Mouse (Mus musculus) kidney, embryonic 15.5 days (tissue): ENCODE results near the gene Fgfr2. TPM values are rescaled to one million over a fixed set of nuclear protein-coding genes. Genes with fewer than 3 reads are reported as not detected.
A peak's percentile ranks its signal among the peaks of the same experiment; 100 is the strongest.

ENCODE experiments used
- ATAC-seq: fragments of 200-750 bp; cut with Nextera tagmentation; replicated peaks from 2 replicates; pipeline ENCODE4 v1.8.0; 2017; ENCODE audit warnings: moderate TSS enrichment; ENCODE audit not compliant: low FRiP score
- H3K27ac ChIP-seq: fragments of 300-500 bp; sonication (generic); 2 replicates; pipeline ENCODE4 v1.5.1; 2015; ENCODE audit warnings: mild to moderate bottlenecking, inconsistent platforms
- H3K27me3 ChIP-seq: fragments of 300-500 bp; sonication (generic); 2 replicates; pipeline ENCODE4 v1.6.1; 2015; ENCODE audit warnings: inconsistent platforms
- H3K36me3 ChIP-seq: fragments of 300-500 bp; sonication (generic); 2 replicates; pipeline ENCODE4 v1.6.1; 2015; ENCODE audit warnings: inconsistent platforms
- H3K4me1 ChIP-seq: fragments of 300-500 bp; sonication (generic); 2 replicates; pipeline ENCODE4 v1.6.1; 2015; ENCODE audit warnings: inconsistent platforms
- H3K4me2 ChIP-seq: fragments of 300-500 bp; sonication (generic); 2 replicates; pipeline ENCODE4 v1.6.1; 2015; ENCODE audit warnings: moderate library complexity, mild to moderate bottlenecking, inconsistent platforms
- H3K4me3 ChIP-seq: fragments of 300-500 bp; sonication (generic); replicated peaks from 2 replicates; pipeline ENCODE4 v1.5.1; 2015; ENCODE audit warnings: mild to moderate bottlenecking, inconsistent platforms
- H3K9ac ChIP-seq: fragments of 300-500 bp; sonication (generic); 2 replicates; pipeline ENCODE4 v1.6.1; 2015; ENCODE audit warnings: mild to moderate bottlenecking, inconsistent platforms
- H3K9me3 ChIP-seq: fragments of 300-500 bp; sonication (generic); replicated peaks from 2 replicates; pipeline ENCODE4 v1.6.1; 2016; ENCODE audit warnings: inconsistent platforms
- WGBS: fragments of 180-500 bp; shearing (Covaris S2); methylation state at CpG from one replicate; pipeline ENCODE4 v1.1.7; 2015; ENCODE audit warnings: mixed read lengths; 5-methylcytosine and 5-hydroxymethylcytosine counted together
- polyA plus RNA-seq: library from polyadenylated mRNA; unstranded; fragments of >200 nt; fragmentation: Nextera tagmentation; extraction: Ambion mirVana; gene quantifications from 2 replicates; pipeline ENCODE4 v1.2.1, GENCODE M21; 2015

Gene Fgfr2
- polyA plus RNA-seq, 1 experiment from 2014 or later, result 104 TPM

DNA sequence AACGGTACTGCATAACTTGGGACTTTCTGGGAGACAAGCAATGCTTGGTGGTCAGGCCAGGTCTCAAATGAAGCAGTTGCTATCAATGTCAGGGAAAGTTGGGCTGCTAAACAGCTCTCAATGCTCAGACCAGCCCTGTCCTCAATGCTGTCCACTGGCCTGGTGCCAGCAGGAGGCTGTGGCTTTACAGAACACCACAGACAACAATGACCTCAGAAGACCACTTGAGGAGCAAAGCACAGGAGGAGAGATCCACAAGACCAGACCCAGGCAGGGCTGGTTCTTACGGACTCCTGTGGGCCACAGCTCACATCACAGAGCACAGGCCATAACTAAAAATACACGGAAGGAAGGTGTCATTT, 368.8 kb downstream of the Fgfr2 start:
- Histone ChIP-seq H3K9me3 (no peaks in the 10 kb centered on the region), H3K4me2 (no peak overlapping the region), H3K9ac (no peak overlapping the region), H3K4me3 (no peak overlapping the region), H3K4me1 (peaks cover 22% of the 10 kb centered on the region), H3K27ac (peak overlapping the region; percentile 55), H3K27me3 (no peaks in the 10 kb centered on the region), H3K36me3 (peaks cover 32% of the 10 kb centered on the region)
- WGBS, result 38% methylated on average over 3 of the region's 3 CpGs
- no peak for ATAC-seq

DNA sequence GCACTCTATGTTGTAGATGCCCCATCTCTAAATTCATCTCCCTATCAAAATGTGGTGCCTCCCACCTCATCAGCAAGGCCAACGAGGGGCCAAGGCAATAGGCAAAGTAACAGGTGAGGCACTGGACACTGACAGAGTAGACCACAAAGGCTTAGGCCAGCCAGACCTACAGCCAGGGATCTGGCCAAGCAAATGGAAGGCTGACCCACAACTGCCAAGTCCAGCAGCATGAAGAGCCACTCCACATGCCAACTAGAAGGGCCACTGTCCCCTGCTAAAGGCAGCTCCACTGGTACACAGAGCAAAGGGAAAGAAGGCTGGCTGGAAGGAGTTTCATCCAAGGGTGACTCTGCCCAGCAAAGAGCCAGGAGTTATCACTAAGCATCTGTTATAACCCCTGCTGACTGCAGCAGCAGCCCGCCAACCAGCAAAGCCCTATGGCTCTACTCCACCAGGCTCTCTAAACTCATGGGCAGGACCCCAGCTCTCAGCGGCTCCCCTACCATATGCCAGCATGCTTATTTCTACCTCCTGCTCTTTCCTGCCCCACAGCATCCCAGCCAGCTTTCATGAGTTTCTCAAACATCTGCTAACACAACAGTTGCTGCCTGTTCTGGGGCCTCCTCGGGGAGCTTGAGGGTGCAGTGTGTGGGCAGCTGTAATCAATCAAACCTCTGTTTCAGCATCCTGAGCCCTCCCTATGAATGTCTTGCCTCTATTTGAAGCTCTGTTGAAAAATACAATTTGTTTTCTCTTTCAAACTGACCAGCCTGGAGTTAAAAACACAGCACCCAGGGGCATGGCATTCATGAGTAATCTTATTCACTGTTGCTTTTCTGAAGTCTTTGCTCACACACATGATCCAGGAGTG, 369.4 kb downstream of the Fgfr2 start:
- no peaks in the 10 kb centered on the region for H3K27me3 ChIP-seq
- H3K4me2 ChIP-seq, result no peak overlapping the region
- ATAC-seq, result no peak
- 65% methylated on average over 4 of the region's 4 CpGs for WGBS
- H3K9me3 ChIP-seq, result no peaks in the 10 kb centered on the region
- H3K9ac ChIP-seq, result no peak overlapping the region
- no peak overlapping the region for H3K4me3 ChIP-seq
- peaks cover 28% of the 10 kb centered on the region for H3K36me3 ChIP-seq
- peaks cover 22% of the 10 kb centered on the region for H3K4me1 ChIP-seq
- peak overlapping the region; percentile 55 for H3K27ac ChIP-seq

DNA sequence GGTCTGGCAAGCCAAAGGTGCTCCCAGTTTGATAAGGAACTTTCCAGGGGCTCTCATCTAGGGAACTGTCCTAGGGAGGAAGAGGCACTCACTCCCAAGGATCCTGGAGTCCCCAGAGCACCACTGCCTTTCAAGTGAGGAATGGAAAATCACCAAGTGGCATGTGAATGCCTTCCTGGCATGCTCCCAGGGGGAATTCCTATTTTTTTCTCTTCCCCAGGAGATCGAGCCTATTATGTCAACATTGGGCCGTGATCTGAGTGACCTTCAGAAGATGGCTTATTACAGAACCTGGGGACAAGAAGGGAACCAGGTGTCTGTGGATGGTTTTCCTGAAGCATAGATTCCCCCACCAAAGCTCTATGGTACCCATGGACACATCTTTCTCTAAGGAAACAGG, 371.4 kb downstream of the Fgfr2 start:
- Histone ChIP-seq H3K4me2 (no peak overlapping the region), H3K9ac (no peak overlapping the region), H3K9me3 (no peaks in the 10 kb centered on the region), H3K4me1 (peaks cover 25% of the 10 kb centered on the region), H3K36me3 (peaks cover 10% of the 10 kb centered on the region; the same call in 1 of the 2 replicates), H3K27ac (no peak overlapping the region), H3K4me3 (no peak overlapping the region), H3K27me3 (no peaks in the 10 kb centered on the region)
- WGBS, result 65% methylated on average over 2 of the region's 2 CpGs
- ATAC-seq, result no peak

DNA sequence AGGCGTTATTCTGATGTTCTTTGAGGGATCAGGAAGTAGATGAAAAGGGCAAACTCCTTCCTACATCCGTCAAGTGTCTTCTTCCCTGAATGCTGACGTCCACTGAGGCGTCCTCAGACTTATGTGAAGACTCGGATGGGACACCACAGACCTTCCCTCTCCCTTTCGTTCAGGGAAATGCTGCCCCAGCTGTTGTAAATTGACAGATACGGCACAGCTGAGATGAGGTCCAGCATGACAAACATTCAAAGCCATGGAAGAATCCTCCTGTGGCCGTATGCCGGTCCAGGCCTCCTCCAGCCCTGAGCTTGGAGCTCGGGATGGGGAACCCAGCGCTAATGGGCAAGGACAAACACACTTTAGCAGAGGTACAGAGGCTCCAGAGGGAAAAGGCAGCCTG, 373.6 kb downstream of the Fgfr2 start:
- H3K27ac ChIP-seq, result no peak overlapping the region
- no peak for ATAC-seq
- H3K4me2 ChIP-seq, result no peak overlapping the region
- 93% methylated on average over 11 of the region's 11 CpGs for WGBS
- no peak overlapping the region for H3K4me3 ChIP-seq
- H3K9me3 ChIP-seq, result no peaks in the 10 kb centered on the region
- no peaks in the 10 kb centered on the region for H3K27me3 ChIP-seq
- no peak overlapping the region for H3K9ac ChIP-seq
- H3K36me3 ChIP-seq, result peaks cover 9% of the 10 kb centered on the region; the same call in 1 of the 2 replicates
- H3K4me1 ChIP-seq, result peaks cover 17% of the 10 kb centered on the region

DNA sequence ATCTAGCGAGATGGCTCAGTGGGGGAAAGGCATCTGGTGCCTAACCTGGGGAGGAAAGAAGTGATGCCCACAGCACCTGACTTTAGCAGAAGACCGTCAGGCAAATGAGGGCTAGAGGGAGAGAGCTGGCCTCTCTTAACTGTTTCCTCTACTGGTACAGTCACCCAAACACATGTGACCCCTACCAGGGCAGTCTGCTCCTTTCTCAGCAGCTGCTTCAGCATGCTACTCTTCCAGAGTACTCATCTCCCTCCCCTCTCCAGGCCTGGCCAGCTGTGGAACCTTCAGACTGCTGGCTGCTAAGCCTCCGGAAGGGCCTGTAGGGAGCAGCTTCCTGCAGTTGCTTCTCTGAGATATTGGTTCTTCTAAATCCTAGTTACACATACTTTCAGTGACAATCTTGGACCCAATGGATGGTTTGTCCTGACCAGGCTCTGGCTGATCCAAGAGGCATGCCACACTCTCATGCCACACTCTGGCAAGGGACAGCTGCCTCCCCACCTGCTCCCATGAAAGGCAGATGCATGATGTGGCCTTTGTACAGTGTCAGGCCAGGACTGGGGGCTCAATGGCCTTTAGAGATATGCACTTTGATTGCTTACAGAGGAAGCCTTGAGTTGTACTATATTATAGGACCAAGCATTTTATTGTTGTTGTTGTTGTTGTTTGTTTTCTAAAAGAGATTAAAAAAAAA, 374.9 kb downstream of the Fgfr2 start:
- Histone ChIP-seq H3K27me3 (no peaks in the 10 kb centered on the region), H3K4me1 (0 out of 2 replicates have a peak, but pooled peaks cover 7% of the 10 kb centered on the region), H3K9ac (no peak overlapping the region), H3K4me2 (no peak overlapping the region), H3K36me3 (peaks cover 9% of the 10 kb centered on the region; the same call in 1 of the 2 replicates), H3K27ac (no peak overlapping the region), H3K9me3 (no peaks in the 10 kb centered on the region), H3K4me3 (no peak overlapping the region)
- ATAC-seq, result no peak
- WGBS, result 92% methylated on average over 3 of the region's 3 CpGs

DNA sequence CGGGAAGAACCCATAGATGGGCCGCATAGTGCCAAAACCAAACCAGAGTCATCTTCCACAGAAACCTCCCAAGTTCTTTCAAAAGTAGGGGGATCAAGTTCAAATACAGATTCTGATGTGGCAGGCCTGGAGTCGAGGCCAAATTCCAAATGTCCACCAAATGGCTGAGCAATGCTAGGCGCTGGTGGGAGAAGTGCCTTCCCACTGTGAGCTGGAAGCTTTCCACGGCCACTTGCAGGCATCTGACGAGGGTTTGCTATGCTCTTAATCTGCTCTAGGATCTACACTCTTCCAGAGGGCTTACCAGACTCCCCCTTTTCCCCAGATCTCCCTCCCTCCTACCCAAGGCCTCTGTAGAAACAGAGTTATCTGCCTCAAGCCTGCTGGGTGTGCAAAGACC, 376.1 kb downstream of the Fgfr2 start:
- no peak for ATAC-seq

DNA sequence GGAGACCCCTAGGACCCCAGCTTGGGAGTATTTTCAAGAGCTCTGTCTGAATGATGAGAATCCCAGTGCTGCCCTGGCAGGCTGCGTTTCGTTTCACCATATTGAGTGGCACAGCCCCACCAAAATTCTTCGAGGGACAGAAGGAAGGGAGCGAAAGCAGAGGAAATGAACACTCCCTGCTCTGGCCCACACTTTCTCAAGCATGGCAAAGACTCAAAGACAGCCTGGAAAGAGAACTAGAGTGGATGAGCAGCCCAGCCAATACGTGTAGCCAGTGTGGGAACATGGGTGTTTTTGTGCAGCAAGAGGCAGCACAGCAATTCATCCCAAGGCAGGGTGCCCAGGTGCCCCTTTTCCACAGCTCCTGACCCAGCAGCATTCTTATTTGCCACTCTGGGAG, 380.2 kb downstream of the Fgfr2 start:
- ATAC-seq, result no peak
- Histone ChIP-seq H3K36me3 (peaks cover 8% of the 10 kb centered on the region; the same call in 1 of the 2 replicates), H3K27me3 (no peaks in the 10 kb centered on the region), H3K4me1 (0 out of 2 replicates have a peak, but pooled peaks cover 3% of the 10 kb centered on the region), H3K9ac (no peak overlapping the region), H3K27ac (no peak overlapping the region), H3K4me3 (no peak overlapping the region), H3K9me3 (no peaks in the 10 kb centered on the region), H3K4me2 (no peak overlapping the region)
- WGBS, result 90% methylated on average over 5 of the region's 5 CpGs

More for the DNA sequence above, 376.1 kb downstream of the Fgfr2 start:
- Histone ChIP-seq H3K9ac (no peak overlapping the region), H3K36me3 (peaks cover 12% of the 10 kb centered on the region; the same call in 1 of the 2 replicates), H3K27me3 (no peaks in the 10 kb centered on the region), H3K4me3 (no peak overlapping the region), H3K4me1 (0 out of 2 replicates have a peak, but pooled peaks cover 7% of the 10 kb centered on the region), H3K9me3 (no peaks in the 10 kb centered on the region), H3K4me2 (no peak overlapping the region), H3K27ac (no peak overlapping the region)
- WGBS, result 77% methylated on average over 6 of the region's 6 CpGs

DNA sequence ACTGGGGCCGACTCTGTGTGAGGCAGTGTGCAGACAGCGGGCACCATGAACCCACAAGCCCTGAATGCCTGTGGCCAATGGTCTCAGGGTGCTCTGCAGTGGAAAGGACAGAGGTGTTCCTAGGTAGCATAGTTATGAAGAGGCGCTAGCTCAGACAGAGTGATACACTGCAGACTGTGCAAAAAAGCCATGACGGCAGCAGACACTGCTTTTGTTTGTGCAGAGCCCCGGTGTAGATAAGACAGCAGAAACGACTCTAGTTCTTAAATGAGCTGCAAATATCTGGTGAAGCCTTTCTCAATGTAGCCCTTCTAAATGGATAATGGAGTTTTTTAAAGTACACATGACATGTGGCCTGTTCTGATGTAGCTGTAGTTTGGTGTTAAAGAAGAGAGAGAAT, 383.3 kb downstream of the Fgfr2 start:
- no peak overlapping the region for H3K9ac ChIP-seq
- H3K4me1 ChIP-seq, result peaks cover 21% of the 10 kb centered on the region
- H3K27me3 ChIP-seq, result no peaks in the 10 kb centered on the region
- H3K36me3 ChIP-seq, result peaks cover 8% of the 10 kb centered on the region; the same call in 1 of the 2 replicates
- H3K9me3 ChIP-seq, result no peaks in the 10 kb centered on the region
- 89% methylated on average over 6 of the region's 6 CpGs for WGBS
- no peak overlapping the region for H3K27ac ChIP-seq
- no peak for ATAC-seq
- no peak overlapping the region for H3K4me2 ChIP-seq
- H3K4me3 ChIP-seq, result no peak overlapping the region

DNA sequence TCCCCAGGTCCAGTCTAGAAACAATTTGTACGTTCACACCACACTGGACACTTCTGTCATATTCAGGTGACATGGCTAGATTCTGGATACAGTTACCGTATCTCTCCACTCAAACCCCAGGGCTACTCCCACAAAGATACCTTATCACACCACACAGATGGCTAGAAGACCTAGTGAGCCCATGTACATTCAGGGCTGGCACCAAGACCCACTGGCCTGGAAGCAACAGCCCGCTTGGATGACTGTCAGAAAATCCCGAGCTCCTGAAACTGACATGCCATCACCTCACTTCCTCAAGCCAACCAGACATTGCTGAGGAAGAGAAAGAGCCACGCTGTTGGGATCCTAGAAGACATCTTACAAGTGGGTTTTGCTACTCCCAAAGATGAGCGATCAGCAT, 384.3 kb downstream of the Fgfr2 start:
- no peak for ATAC-seq
- Histone ChIP-seq H3K36me3 (peaks cover 8% of the 10 kb centered on the region; the same call in 1 of the 2 replicates), H3K27ac (no peak overlapping the region), H3K9ac (no peak overlapping the region), H3K4me1 (peaks cover 26% of the 10 kb centered on the region), H3K27me3 (no peaks in the 10 kb centered on the region), H3K4me3 (no peak overlapping the region), H3K4me2 (no peak overlapping the region), H3K9me3 (no peaks in the 10 kb centered on the region)
- WGBS, result 93% methylated on average over 6 of the region's 6 CpGs

DNA sequence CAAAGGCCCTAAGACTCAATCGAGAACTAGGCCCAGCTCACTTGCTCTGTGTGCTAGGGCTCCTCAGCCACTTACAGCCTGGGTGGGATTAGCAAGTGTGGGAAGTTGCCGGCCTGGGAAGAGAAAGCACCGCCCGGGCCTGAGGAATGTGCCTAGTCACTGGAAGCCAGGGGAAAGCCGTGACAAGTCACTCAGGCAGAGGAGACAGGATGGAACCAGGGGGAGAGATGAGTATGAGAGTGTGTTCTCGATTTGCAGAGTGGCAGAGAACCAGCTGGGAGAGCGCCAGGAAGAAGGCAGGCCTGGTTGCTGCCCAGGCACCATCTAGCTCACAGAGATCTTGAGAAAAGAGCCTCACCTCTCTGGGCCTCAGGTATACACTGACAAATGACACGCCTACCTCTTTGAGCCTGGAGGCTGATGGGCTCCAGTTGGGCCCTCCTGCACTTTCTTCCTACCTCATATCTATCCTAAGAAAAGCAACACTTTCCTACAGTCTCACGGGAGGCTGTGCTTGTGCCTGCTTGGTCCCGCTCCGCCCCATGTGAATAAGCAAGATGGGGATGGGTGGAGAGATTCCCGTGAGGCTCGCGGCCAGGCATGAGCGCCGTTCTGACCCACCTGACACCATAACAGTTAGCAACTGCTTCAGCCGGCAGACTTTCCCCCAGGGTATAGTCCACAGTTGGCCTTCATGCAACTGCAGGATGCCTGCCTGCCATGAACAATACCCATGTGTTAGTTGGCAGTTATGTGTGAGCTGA, 386.9 kb downstream of the Fgfr2 start:
- Histone ChIP-seq H3K9me3 (no peaks in the 10 kb centered on the region), H3K36me3 (peaks cover 5% of the 10 kb centered on the region; the same call in 1 of the 2 replicates), H3K27ac (peak overlapping the region; percentile 82), H3K4me3 (no peak overlapping the region), H3K9ac (no peak overlapping the region), H3K4me1 (peaks cover 32% of the 10 kb centered on the region), H3K4me2 (no peak overlapping the region), H3K27me3 (no peaks in the 10 kb centered on the region)
- peak; percentile 53; the same call in 1 of the 2 replicates for ATAC-seq
- 62% methylated on average over 17 of the region's 17 CpGs for WGBS

DNA sequence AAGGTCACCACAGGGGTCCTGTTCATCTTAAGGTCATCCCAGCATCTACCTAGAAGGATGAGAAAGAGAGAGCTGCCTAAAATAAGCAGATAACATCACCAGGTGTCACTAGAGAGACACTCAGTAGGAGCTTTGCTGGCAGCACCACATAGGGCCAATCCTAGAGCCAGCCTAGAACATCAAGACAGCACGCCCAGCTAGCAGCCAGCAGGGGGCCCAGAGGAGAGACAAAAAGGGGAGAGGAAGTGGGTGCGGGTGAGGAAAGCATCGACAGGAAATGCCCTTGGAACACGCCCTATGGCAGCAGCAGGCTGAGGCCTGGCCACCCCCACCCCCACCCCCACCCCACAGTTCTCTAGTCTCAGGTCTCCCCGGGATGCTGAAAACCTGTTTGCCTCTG, 388.0 kb downstream of the Fgfr2 start:
- ATAC-seq, result peak; percentile 22
- no peak overlapping the region for H3K4me2 ChIP-seq
- peak overlapping the region; percentile 82; the same call in 1 of the 2 replicates for H3K27ac ChIP-seq
- no peak overlapping the region for H3K9ac ChIP-seq
- H3K9me3 ChIP-seq, result no peaks in the 10 kb centered on the region
- 56% methylated on average over 5 of the region's 5 CpGs for WGBS
- no peaks in the 10 kb centered on the region for H3K27me3 ChIP-seq
- H3K4me1 ChIP-seq, result peaks cover 32% of the 10 kb centered on the region
- no peak overlapping the region for H3K4me3 ChIP-seq
- no peaks in the 10 kb centered on the region for H3K36me3 ChIP-seq
